Comparison of ENCODE assay signal across 8 mouse cellular contexts in the genomic region with DNA sequence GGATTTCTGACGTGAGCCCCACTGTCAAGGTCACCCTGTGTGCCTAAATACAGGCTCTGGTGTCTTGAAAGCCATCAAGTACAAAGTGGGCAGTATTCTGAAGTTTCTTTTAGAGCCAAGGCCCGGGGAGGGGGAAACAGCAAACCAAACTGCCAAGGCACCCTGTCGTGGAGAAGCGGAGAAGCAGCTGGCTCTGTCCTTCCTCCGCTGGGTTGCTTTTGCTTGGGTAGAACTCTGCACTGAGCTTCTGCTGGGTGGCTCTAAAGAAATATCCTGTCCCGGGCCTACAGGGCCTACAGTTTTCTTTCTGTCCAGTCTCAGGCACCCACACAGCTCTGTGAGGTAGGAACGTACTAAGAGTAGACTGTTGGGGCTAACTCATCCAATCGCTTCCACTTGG. TPM values are rescaled to one million over a fixed set of nuclear protein-coding genes. Genes with fewer than 3 reads are reported as not detected.
DNase-seq lines count a peak whose midpoint lies in the region; ATAC-seq and TF ChIP-seq lines count a peak whose summit lies in the region.

No protein-coding gene starts in this region.

- no peak for TF ChIP-seq POLR2A in kidney, adult 2 months (IDR thresholded peaks at IDR 0.05; ENCODE audit: low read depth, low read length)

- peak overlapping the region; percentile 68 for H3K9ac ChIP-seq in hindbrain, embryonic 13.5 days
- H3K9ac ChIP-seq in midbrain, postnatal 0 days (replicated peaks; ENCODE audit: low read length, poor library complexity, severe bottlenecking) = peak overlapping the region; percentile 42; the same call in 1 of the 2 replicates

- H3K4me1 ChIP-seq in kidney, adult 2 months (ENCODE audit: control insufficient read depth, insufficient read depth, low read length) = no peaks in the 10 kb centered on the region
- peaks cover 12% of the 10 kb centered on the region for H3K4me1 ChIP-seq in hindbrain, embryonic 13.5 days (replicated peaks)
- H3K4me1 ChIP-seq in midbrain, postnatal 0 days (ENCODE audit: insufficient read depth, low read length) = no peaks in the 10 kb centered on the region

- H3K27ac ChIP-seq in kidney, adult 2 months (ENCODE audit: insufficient read depth, low read depth, low read length) = peak overlapping the region; percentile 43; the same call in 1 of the 2 replicates
- peak overlapping the region; percentile 50 for H3K27ac ChIP-seq in hindbrain, embryonic 13.5 days
- no peak overlapping the region for H3K27ac ChIP-seq in midbrain, postnatal 0 days (ENCODE audit: low read depth, low read length)

- no peak for TF ChIP-seq CTCF in kidney, adult 2 months (conservative IDR thresholded peaks at IDR 0.05; ENCODE audit: insufficient read depth, insufficient read length, low read depth, low read length)
- no peak for TF ChIP-seq CTCF in midbrain, postnatal 0 days (IDR thresholded peaks at IDR 0.05)

- 67% methylated on average over 8 of the region's 8 CpGs for WGBS in kidney, adult 2 months
- 79% methylated on average over 8 of the region's 8 CpGs for WGBS in hindbrain, embryonic 13.5 days
- 77% methylated on average over 8 of the region's 8 CpGs for WGBS in midbrain, postnatal 0 days

- no peaks in the 10 kb centered on the region for H3K27me3 ChIP-seq in kidney, adult 2 months (replicated peaks; ENCODE audit: control insufficient read depth, insufficient read depth, low read length)
- peaks cover 6% of the 10 kb centered on the region; the same call in 1 of the 2 replicates for H3K27me3 ChIP-seq in hindbrain, embryonic 13.5 days
- H3K27me3 ChIP-seq in midbrain, postnatal 0 days (ENCODE audit: insufficient read depth, low read length) = no peaks in the 10 kb centered on the region

- no peak overlapping the region for H3K4me3 ChIP-seq in kidney, adult 2 months (ENCODE audit: insufficient read depth, low read depth, low read length)
- H3K4me3 ChIP-seq in hindbrain, embryonic 13.5 days = no peak overlapping the region
- no peak overlapping the region for H3K4me3 ChIP-seq in midbrain, postnatal 0 days (ENCODE audit: low read depth, low read length)

- ATAC-seq in hindbrain, embryonic 13.5 days (ENCODE audit: low FRiP score) = no peak
- no peak for ATAC-seq in midbrain, postnatal 0 days (ENCODE audit: low FRiP score)

- DNase-seq in kidney, adult 2 months = no peak
- DNase-seq in kidney, postnatal 25 days = no peak
- DNase-seq in T-cell, adult 2 months (ENCODE audit: low spot score) = peak; percentile 21
- DNase-seq in midbrain, postnatal 0 days (ENCODE audit: low spot score) = no peak
- DNase-seq in gastrocnemius, adult 18-20 months (ENCODE audit: low spot score) = no peak
- DNase-seq in left cerebral cortex, adult 8-10 months (ENCODE audit: low spot score in 2 of 2) = no peak
- DNase-seq in spleen, postnatal 14 days (ENCODE audit: low spot score in 2 of 2) = no peak

- no peaks in the 10 kb centered on the region for H3K36me3 ChIP-seq in kidney, adult 2 months (ENCODE audit: control insufficient read depth, insufficient read depth, low read length)
- H3K36me3 ChIP-seq in hindbrain, embryonic 13.5 days = peaks cover 32% of the 10 kb centered on the region
- peaks cover 12% of the 10 kb centered on the region for H3K36me3 ChIP-seq in midbrain, postnatal 0 days (ENCODE audit: insufficient read depth, low read length)

- H3K9me3 ChIP-seq in hindbrain, embryonic 13.5 days = no peaks in the 10 kb centered on the region
- H3K9me3 ChIP-seq in midbrain, postnatal 0 days (ENCODE audit: low read length) = no peaks in the 10 kb centered on the region

- no peak overlapping the region for H3K4me2 ChIP-seq in hindbrain, embryonic 13.5 days
- H3K4me2 ChIP-seq in midbrain, postnatal 0 days (ENCODE audit: low read depth, low read length, poor library complexity, severe bottlenecking) = no peak overlapping the region

RNA-seq across cellular contexts. Expression of gene Def6, which starts 0.5 kb away (rescaled TPM):
- 4.7 and 7.5 TPM in 2 replicates for polyA plus RNA-seq in kidney, adult 2 months (2012; rRNA removed)
- 5.8 and 6.6 TPM in 2 replicates for polyA plus RNA-seq in hindbrain, embryonic 13.5 days (2015; fragmentation: Nextera tagmentation; extraction: Ambion mirVana)
- 6.7 and 8.5 TPM in 2 replicates for total RNA-seq in midbrain, postnatal 0 days (2014; rRNA removed)
- polyA plus RNA-seq in midbrain, postnatal 0 days (2015; fragmentation: Nextera tagmentation; extraction: Ambion mirVana) = 7.4 and 8.3 TPM in 2 replicates
- total RNA-seq in gastrocnemius, adult 18-20 months (2021) = 1 to 10 TPM; 1.1 to 1.9 TPM
- 1 to 10 TPM; 2.8 to 5.5 (median 3.7) TPM for total RNA-seq in left cerebral cortex, adult 8-10 months (2022)

RNA-seq across cellular contexts. Expression of gene Ppard, which starts 25.4 kb away (rescaled TPM):
- 27.5 and 28.0 TPM in 2 replicates for polyA plus RNA-seq in kidney, adult 2 months (2012; rRNA removed)
- 1.5 and 2.1 TPM in 2 replicates for polyA plus RNA-seq in hindbrain, embryonic 13.5 days (2015; fragmentation: Nextera tagmentation; extraction: Ambion mirVana)
- 7.7 and 10.1 TPM in 2 replicates for total RNA-seq in midbrain, postnatal 0 days (2014; rRNA removed)
- 1.2 and 1.5 TPM in 2 replicates for polyA plus RNA-seq in midbrain, postnatal 0 days (2015; fragmentation: Nextera tagmentation; extraction: Ambion mirVana)
- 10 to 100 TPM; 26.3 to 27.2 TPM for total RNA-seq in gastrocnemius, adult 18-20 months (2021)
- 10 to 100 TPM; 26.4 to 28.8 (median 27.1) TPM for total RNA-seq in left cerebral cortex, adult 8-10 months (2022)

RNA-seq across cellular contexts. Expression of gene Zfp523, which starts 30.2 kb away (rescaled TPM):
- 54.1 and 63.7 TPM in 2 replicates for polyA plus RNA-seq in kidney, adult 2 months (2012; rRNA removed)
- 40.2 and 41.6 TPM in 2 replicates for polyA plus RNA-seq in hindbrain, embryonic 13.5 days (2015; fragmentation: Nextera tagmentation; extraction: Ambion mirVana)
- 65.4 and 81.7 TPM in 2 replicates for total RNA-seq in midbrain, postnatal 0 days (2014; rRNA removed)
- polyA plus RNA-seq in midbrain, postnatal 0 days (2015; fragmentation: Nextera tagmentation; extraction: Ambion mirVana) = 38.7 and 40.0 TPM in 2 replicates
- 10 to 100 TPM; 15.8 to 16.7 TPM for total RNA-seq in gastrocnemius, adult 18-20 months (2021)
- total RNA-seq in left cerebral cortex, adult 8-10 months (2022) = 100 to 1,000 TPM in 3 of 4 experiments, 10 to 100 TPM in 1; 97.7 to 106 (median 102) TPM
